Mouse (Mus musculus) splenic B cell, adult 2 months (primary cell): ENCODE data around the gene Smim26.
"Not testable (repeated sequence)": the region's sequence is repeated elsewhere in the genome, so short reads cannot be mapped to it uniquely, and the experiment has no call there.

Experiments
- DNase-seq: peaks from one replicate; pipeline ENCODE4 v3.0.0-alpha.2; 2011; ENCODE audit warnings: low read depth, low spot score
- H3K27me3 ChIP-seq: 2 replicates; pipeline ENCODE4 v1.6.1; 2012; ENCODE audit warnings: mild to moderate bottlenecking, low read length, moderate library complexity, mixed read lengths; ENCODE audit not compliant: control insufficient read depth, poor library complexity, insufficient read depth, severe bottlenecking
- H3K36me3 ChIP-seq: 2 replicates; pipeline ENCODE4 v1.6.1; 2012; ENCODE audit warnings: mild to moderate bottlenecking, low read length, moderate library complexity, mixed read lengths; ENCODE audit not compliant: control insufficient read depth, poor library complexity, insufficient read depth, severe bottlenecking

Smim26 gene

DNA sequence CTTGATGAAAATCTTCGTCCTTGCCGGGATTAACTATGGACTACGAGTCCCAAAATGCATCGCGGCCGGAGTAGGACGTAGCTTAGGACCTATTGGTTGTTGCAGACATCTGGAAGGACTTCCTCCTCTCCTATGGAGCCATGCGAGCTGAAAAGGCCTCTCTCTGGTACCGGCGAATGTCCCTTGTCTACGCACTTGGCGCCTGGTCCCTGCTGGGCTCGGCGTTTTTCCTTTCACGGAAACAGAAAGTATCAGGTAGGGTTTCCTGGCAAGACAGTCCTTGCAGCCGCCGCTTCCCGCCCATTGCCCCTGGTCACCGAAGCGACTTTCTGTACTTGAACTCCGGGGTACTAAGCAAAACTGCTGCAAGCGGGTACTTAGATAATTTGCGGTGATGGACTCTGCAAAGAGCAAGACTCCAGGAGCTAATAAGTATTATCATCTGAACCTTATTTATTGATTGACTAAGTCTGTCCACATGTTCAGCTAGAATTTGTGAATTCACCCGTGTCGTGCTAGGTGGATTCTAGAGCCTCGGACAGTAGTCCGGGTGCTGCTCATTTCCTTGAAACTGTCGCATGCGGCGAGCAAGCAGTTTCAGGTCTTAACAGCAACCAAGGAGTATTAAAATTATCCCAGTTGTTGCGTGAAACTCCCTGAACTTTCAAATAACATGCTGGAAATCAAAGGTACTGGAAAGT, at the start of gene Smim26:
Gene Smim26 (plus strand): TSS at position 104 of the 701 bp plus-strand sequence.
- peak; percentile 74 for DNase-seq
- H3K27me3 ChIP-seq, result no peaks in the 10 kb centered on the region

DNA sequence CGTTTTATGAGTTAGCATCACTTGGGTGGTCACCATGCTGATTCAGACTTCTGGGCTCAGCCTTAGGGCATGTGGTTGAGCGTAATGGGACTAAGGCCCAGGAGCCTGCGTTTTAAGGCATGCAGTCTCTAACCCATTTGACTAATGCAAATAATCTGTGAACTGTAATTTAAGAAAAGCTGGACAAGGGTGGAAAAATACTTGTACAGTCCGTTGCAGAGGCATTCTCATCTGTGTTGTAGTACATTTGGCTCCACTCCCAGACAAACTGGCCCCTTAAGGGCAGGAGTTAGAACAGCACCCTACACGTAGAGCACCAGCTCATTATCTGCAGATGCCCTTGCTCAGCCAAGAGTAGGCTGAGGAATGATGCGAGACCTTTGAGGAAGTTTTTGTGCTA, 49.2 kb upstream of the Smim26 start:
- Histone ChIP-seq H3K27me3 (no peaks in the 10 kb centered on the region), H3K36me3 (peaks cover 5% of the 10 kb centered on the region)
- no peak for DNase-seq

More for the DNA sequence above, at the start of gene Smim26:
- H3K36me3 ChIP-seq, result peaks cover 2% of the 10 kb centered on the region; the same call in 1 of the 2 replicates

DNA sequence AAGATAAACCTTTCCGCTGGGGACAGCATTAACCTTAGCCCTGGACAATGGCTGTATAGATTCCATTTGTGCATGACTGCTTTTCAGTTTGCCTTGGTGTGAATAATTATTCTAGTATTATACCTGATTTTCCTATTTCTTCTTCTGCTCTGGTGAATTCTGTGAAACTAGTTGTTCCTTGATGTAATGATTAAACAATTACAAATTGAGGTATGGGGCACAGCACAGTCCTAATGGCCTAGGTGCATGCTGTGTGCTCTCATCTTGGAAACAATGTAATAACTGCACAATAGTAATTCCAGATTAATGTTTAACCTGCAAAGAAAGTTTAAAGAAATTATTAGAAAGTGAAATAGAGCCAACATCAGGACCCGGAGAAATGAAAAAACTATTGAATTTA, 48.8 kb upstream of the Smim26 start:
- Histone ChIP-seq H3K36me3 (peaks cover 5% of the 10 kb centered on the region), H3K27me3 (no peaks in the 10 kb centered on the region)
- DNase-seq, result no peak

DNA sequence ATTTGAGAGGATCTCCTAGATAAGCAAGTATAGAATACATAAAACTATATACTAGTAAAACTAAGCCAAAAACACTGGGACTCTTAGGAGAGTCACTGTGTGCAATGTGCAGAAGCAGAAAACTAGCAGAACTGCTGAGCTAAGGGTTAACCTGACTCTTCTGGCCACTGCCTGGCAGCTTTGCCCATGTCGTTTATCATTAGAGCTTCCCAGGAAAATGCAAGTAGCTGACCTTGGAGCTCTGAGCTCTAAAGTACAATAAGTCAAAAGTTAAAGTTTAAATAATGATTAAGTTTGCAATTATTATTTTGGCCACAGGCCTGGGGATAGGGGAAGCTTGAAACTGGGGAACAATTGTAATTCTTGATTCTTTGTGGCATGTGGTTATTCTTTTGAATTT, 48.4 kb upstream of the Smim26 start:
- no peak for DNase-seq
- Histone ChIP-seq H3K36me3 (peaks cover 5% of the 10 kb centered on the region), H3K27me3 (no peaks in the 10 kb centered on the region)

DNA sequence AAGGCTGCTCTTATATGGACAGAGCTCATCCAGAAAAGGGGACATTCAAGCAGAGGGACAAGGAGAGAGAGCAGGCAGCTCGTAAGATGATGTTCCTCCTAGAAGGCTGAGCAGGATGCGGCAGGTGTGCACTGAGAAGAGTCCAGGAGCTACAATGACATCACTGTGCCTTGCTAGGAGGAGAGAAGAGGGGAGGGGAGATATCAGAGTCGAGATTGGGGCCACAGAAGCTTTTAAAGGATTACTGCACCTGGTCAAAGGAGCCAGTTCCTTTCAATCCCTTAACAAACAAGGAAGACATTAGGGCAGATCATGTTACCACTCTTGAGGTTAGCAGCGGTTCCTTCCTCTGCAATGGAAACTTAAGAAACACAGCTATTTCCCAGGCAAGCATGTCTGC, 46.3 kb upstream of the Smim26 start:
- Histone ChIP-seq H3K36me3 (peaks cover 5% of the 10 kb centered on the region; the same call in 1 of the 2 replicates), H3K27me3 (no peaks in the 10 kb centered on the region)
- DNase-seq, result no peak

DNA sequence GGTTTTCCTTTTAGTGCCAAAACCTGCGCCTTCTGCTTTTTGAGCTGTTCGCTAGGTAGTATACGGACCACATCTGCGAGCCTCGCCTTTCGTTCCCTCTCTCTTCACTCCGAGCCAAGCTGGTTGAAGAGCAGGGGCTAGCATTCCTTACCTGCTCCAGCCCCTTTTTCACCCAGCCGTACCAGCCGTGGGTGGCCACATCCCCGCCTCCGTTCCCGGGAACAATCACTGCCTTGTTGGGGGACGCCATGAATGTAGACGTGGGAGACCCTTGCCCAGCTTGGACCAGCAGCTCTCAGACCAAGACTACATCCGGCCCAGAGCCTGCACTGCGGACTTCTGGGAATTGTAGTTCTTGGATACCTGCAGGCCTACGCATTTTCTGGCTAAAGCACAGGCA, 43.3 kb upstream of the Smim26 start, which contains the start of gene Rbbp9:
Gene Rbbp9 (minus strand): TSS at position 341 of the 400 bp plus-strand sequence.
- DNase-seq, result peak; percentile 67
- no peaks in the 10 kb centered on the region for H3K27me3 ChIP-seq
- 0 out of 2 replicates have a peak, but pooled peaks cover 3% of the 10 kb centered on the region for H3K36me3 ChIP-seq

DNA sequence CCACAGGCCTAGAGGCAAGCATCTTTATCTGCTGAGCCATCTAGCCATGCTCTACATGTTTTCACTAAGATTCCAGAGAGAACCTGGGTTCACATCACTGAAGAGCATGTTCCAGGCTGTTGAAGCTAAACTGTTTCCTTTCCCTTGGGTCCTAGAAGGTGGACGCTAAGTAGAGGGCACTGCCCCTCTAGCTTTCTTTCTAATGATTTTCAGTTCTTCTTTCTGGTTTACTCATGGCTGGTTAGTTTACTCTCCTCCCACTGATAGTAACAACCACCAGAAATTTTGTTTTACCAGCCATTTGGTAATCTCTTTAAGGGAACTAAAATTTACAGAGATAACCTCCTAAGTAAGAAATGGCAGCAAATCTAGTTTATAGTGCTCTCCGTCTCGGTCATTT, 39.9 kb upstream of the Smim26 start:
- DNase-seq, result peak; percentile 44
- H3K27me3 ChIP-seq, result no peaks in the 10 kb centered on the region
- H3K36me3 ChIP-seq, result no peaks in the 10 kb centered on the region

DNA sequence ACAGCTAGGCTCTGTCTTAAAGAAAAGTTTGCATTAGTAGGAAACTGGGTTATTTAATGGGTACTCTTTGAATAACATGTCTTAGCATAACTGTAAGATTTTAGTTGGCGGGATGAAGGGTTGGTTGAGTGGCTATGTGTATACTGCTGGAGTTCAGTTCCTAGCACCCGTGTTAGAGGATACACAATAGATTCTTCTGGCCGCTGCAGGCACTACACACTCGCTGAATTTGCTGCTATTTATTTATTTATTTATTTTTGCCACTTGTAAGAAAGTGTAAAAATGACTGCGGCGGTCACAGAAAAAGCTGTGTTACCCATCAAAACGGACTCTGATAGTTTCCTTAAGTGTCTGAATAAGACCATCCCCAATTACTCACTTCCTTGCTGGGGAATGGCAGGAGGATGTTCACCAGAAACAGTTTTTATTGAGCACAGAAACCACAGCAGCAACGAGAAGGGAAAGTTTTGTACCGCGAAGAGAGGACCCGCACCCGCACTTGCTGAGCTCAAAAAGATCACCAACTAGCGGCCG, 38.5 kb upstream of the Smim26 start:
- no peak for DNase-seq
- Histone ChIP-seq H3K27me3 (no peaks in the 10 kb centered on the region), H3K36me3 (peaks cover 3% of the 10 kb centered on the region; the same call in 1 of the 2 replicates)

DNA sequence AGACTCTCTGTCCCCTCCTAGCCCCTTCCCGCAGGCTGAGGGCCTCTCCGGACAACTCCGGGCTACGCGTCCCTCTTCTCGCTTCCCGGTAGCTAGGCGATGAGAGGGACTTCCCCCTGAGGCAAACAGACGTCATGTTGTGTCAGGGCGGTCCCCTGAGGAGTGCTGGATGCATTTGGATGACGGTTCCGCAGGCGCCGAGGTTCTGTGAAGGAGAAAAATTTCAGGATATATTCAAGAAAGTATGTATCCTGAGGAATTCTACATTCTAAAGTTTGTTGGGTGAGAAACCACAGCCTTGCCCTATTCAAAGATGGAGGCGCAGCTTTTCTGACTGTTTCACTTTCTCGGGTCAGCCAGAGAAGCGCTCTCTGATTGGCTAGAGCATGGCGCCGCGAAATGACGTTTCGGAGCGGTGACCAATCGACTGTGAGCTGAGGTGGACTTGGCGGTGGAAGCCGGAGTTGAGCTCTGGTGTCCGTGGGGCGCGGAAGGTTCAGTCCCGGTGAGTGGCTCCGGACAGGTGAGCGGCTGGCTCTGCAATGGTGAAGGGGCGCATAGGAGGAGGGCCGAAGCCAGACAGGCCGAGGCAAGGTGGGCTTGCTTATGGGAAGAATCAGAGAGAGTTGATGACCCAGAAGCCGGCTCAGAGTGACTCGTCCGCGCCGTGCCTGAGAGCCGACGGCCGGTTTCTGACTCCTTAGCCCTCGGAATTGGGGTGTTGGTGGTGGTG, 37.9 kb upstream of the Smim26 start, which contains the start of gene Sec23b:
Gene Sec23b (plus strand): TSS at position 410 of the 733 bp plus-strand sequence.
- DNase-seq, result peak; percentile 97
- H3K27me3 ChIP-seq, result no peaks in the 10 kb centered on the region
- H3K36me3 ChIP-seq, result peaks cover 3% of the 10 kb centered on the region; the same call in 1 of the 2 replicates

DNA sequence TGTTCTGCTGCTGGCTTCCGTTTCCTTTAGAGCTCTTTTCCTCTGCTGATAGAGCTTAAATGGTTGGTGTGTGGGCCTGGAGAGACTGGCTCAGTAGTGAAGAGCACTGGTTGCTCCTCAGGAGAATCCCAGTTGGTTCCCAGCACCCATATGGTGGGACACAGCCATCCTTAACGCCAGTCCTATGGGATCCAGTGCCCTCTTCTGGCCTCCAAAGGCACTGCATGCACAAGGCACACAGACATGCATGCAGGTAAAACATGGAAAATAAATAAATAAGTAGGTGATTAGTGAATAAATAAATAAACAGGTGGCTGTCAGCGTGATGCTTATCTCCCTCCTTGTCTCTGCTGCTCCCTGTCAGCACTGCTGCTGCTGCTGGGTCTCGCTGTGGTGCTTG, 5.1 kb upstream of the Smim26 start:
- Histone ChIP-seq H3K36me3 (peaks cover 15% of the 10 kb centered on the region), H3K27me3 (no peaks in the 10 kb centered on the region)
- no peak for DNase-seq

DNA sequence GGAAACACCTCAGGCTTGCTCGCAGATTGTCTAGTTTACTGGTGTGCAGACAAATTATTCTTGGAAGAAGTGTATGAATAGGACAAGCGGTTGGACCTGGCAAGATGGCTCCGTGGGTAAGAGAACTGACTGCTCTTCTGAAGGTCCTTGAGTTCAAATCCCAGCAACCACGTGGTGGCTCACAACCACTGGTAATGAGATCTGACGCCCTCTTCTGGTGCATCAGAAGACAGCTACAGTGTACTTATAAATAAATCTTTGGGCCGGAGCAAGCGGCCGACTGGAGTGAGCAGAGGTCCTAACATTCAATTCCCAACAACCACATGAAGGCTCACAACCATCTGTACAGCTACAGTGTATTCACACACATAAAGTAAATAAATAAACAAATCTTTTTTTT, 818 bp upstream of the Smim26 start:
- DNase-seq, result peak; percentile 16
- not testable (repeated sequence) for H3K27me3 ChIP-seq

DNA sequence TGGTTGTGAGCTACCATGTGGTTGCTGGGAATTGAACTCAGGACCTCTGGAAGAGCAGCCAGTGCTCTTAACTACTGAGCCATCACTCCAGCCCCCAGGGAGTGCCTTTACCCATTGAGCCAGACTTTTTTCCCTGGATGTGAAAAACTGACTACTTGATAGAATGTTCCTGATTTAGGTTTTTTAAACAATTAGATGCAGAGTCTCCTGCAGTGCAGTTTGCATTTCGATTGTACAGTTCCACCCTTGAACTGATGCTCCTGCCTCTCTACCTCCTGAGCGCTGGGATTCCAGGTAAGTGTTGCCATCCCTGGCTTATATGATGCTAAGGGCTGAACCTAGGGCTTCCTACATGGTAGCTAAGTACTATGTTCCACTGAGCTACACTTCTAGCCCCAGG, 4.2 kb downstream of the Smim26 start:
- no peaks in the 10 kb centered on the region for H3K36me3 ChIP-seq
- DNase-seq, result no peak
- H3K27me3 ChIP-seq, result no peaks in the 10 kb centered on the region

More for the DNA sequence above, 818 bp upstream of the Smim26 start:
- H3K36me3 ChIP-seq, result not testable (repeated sequence)

DNA sequence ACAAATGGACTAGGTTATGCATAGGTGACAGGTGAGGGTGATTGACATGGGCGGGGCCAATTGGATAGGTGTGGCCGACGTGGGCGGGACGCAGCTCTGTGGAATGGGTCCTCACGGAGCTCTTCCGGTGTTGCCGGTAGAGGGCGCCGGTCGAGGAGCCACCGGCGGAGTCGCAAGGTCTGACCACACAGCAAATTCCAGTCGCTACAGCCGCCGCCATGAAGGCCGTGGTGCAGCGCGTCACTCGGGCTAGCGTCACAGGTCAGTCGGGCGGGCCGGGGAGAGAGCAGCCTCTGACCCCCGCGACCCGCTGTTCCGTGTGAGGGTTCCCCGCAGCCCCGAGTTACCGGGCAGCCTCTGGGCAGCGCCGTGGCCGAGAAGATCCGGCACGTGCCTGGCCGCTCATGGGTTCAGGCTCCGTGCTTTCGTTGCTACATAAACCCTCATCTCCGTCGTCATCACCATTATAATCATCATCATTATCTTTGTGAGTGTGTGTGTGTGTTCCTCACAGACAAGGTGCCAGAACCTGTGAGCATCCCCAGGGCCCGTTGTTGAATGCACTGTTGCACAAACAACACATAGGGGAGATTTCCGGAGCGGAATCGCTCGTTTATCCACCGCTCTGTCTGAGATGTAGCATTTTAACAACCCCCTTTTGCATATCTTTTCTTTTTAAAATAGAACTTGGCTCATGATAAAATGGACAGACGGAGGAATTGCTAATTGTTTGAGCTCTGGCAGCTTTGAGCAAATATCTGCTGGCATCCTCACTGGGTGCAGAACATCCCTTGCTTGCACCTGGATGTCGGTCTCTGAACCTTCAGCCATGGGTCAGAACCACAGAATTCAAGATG, 6.2 kb downstream of the Smim26 start, which contains the start of gene Dtd1:
Gene Dtd1 (plus strand): TSS at position 67 of the 857 bp plus-strand sequence.
- peak; percentile 93 for DNase-seq
- H3K27me3 ChIP-seq, result no peaks in the 10 kb centered on the region
- H3K36me3 ChIP-seq, result no peaks in the 10 kb centered on the region; the same call in 1 of the 2 replicates

DNA sequence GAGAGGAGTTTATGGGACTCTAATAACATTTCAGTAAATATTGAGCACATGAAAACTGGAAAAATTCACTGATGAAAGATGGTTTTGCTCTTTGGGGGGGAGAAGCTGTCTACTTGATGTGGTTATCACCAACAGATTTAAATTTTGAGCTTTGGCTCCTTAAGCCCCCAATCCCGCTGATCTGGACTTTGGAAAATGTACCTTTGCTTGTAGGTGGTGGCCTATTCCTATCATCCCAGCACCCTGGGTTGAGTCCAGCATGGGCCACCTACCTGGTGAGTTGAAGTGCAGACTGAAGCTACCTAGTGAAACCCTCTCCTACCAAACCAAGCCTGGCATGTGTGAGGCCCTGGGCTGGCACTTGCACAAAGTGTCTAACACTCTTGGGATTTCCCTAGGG, 7.7 kb downstream of the Smim26 start:
- Histone ChIP-seq H3K27me3 (no peaks in the 10 kb centered on the region), H3K36me3 (no peaks in the 10 kb centered on the region; the same call in 1 of the 2 replicates)
- DNase-seq, result no peak
